Mouse (Mus musculus) kidney, postnatal 36 days (tissue): ENCODE results near the gene Usp20.
A peak's percentile ranks its signal among the peaks of the same experiment; 100 is the strongest.

Source experiments
- DNase-seq, 2 experiments: peaks; one replicate each; pipeline ENCODE4 v3.0.0; 2021 to 2022; ENCODE audit warnings: mixed read lengths in 2 of 2

The Usp20 gene

GRCm38 (mm10) chr2:31043856-31044255, 61.8 kb downstream of the Usp20 start:
- peak; percentile 40 to 69 for DNase-seq

GRCm38 (mm10) chr2:31048037-31048436, 66.0 kb downstream of the Usp20 start:
- DNase-seq = no peak

- no peak for DNase-seq
These were observed 70.4 kb downstream of the Usp20 start for GRCm38 (mm10) chr2:31052441-31052840.

- no peak for DNase-seq
These were observed 71.3 kb downstream of the Usp20 start for GRCm38 (mm10) chr2:31053426-31053825.

- no peak for DNase-seq
These were observed 71.8 kb downstream of the Usp20 start for GRCm38 (mm10) chr2:31053851-31054340.

- DNase-seq = no peak
These were observed 74.0 kb downstream of the Usp20 start for GRCm38 (mm10) chr2:31056070-31056469.

- DNase-seq = no peak
These were observed 75.6 kb downstream of the Usp20 start for GRCm38 (mm10) chr2:31057549-31058177.

- no peak for DNase-seq
These were observed 76.4 kb downstream of the Usp20 start for GRCm38 (mm10) chr2:31058443-31058842.

GRCm38 (mm10) chr2:31060271-31060670, 78.2 kb downstream of the Usp20 start:
- DNase-seq = no peak

GRCm38 (mm10) chr2:31060787-31061730, 79.0 kb downstream of the Usp20 start:
- no peak for DNase-seq

- DNase-seq = no peak
These were observed 80.0 kb downstream of the Usp20 start for GRCm38 (mm10) chr2:31061868-31062628.

GRCm38 (mm10) chr2:31066019-31066789, 84.1 kb downstream of the Usp20 start:
- DNase-seq = no peak

- DNase-seq = peak; percentile 72 to 76
These were observed 85.0 kb downstream of the Usp20 start for GRCm38 (mm10) chr2:31067059-31067595.

GRCm38 (mm10) chr2:31067696-31068245, 85.7 kb downstream of the Usp20 start:
- DNase-seq = no peak

GRCm38 (mm10) chr2:31068246-31069113, 86.4 kb downstream of the Usp20 start:
- peak; percentile 48 to 81 for DNase-seq

- no peak for DNase-seq
These were observed 87.0 kb downstream of the Usp20 start for GRCm38 (mm10) chr2:31069114-31069445.

- DNase-seq = no peak
These were observed 87.4 kb downstream of the Usp20 start for GRCm38 (mm10) chr2:31069506-31069905.
